Mouse (Mus musculus) E14TG2a.4 (cell line): ENCODE data around the gene Clec11a.

Source experiments
- CTCF ChIP-seq: conservative IDR thresholded peaks from 2 replicates; pipeline ENCODE4 v1.5.1; 2014; ENCODE audit warnings: low read length
- NANOG ChIP-seq: IDR thresholded peaks from 2 replicates; pipeline ENCODE4 v1.6.1; 2014; ENCODE audit warnings: borderline replicate concordance, low read length, mixed read lengths
- POU5F1 ChIP-seq: IDR thresholded peaks from 2 replicates; pipeline ENCODE4 v1.6.1; 2014; ENCODE audit warnings: low read length, borderline replicate concordance

- TF ChIP-seq CTCF (no peak), POU5F1 (no peak), NANOG (no peak)
Measured at GRCm38 (mm10) chr7:44275546-44275945, 31.2 kb downstream of the Clec11a start.
